Mouse (Mus musculus) spleen, postnatal 36 days (tissue): ENCODE results near the gene 1700013F07Rik.
"Not testable (repeated sequence)": the region's sequence is repeated elsewhere in the genome, so short reads cannot be mapped to it uniquely, and the experiment has no call there.

ENCODE experiments used
- DNase-seq, 2 experiments: peaks; one replicate each; pipeline ENCODE4 v3.0.0; 2022; ENCODE audit warnings: low spot score in 2 of 2, mixed read lengths in 1 of 2

1700013F07Rik gene

GRCm38 (mm10) chr3:108533951-108534350, at the start of gene 1700013F07Rik:
Gene 1700013F07Rik (plus strand): TSS chr3:108534150.
- no peak for DNase-seq

GRCm38 (mm10) chr3:108484749-108485148, 49.2 kb upstream of the 1700013F07Rik start:
- DNase-seq = no peak

- no peak for DNase-seq
These were observed 44.0 kb upstream of the 1700013F07Rik start for GRCm38 (mm10) chr3:108489968-108490367.

GRCm38 (mm10) chr3:108494861-108495474, 39.0 kb upstream of the 1700013F07Rik start:
- no peak for DNase-seq

GRCm38 (mm10) chr3:108495486-108495885, 38.5 kb upstream of the 1700013F07Rik start:
- no peak for DNase-seq

GRCm38 (mm10) chr3:108497602-108498001, 36.3 kb upstream of the 1700013F07Rik start:
- no peak for DNase-seq

- no peak for DNase-seq
These were observed 34.1 kb upstream of the 1700013F07Rik start for GRCm38 (mm10) chr3:108499826-108500225.

GRCm38 (mm10) chr3:108501411-108501810, 32.5 kb upstream of the 1700013F07Rik start:
- not testable (repeated sequence) for DNase-seq

GRCm38 (mm10) chr3:108503908-108504307, 30.0 kb upstream of the 1700013F07Rik start:
- no peak for DNase-seq

- DNase-seq = peak; percentile 24 to 52
These were observed 25.0 kb upstream of the 1700013F07Rik start for GRCm38 (mm10) chr3:108508745-108509474.

GRCm38 (mm10) chr3:108510156-108510555, 23.8 kb upstream of the 1700013F07Rik start:
- no peak for DNase-seq

GRCm38 (mm10) chr3:108510716-108511483, 23.1 kb upstream of the 1700013F07Rik start:
- DNase-seq = no peak

- no peak for DNase-seq
These were observed 20.5 kb upstream of the 1700013F07Rik start for GRCm38 (mm10) chr3:108513465-108513864.

- no peak for DNase-seq
These were observed 15.7 kb upstream of the 1700013F07Rik start for GRCm38 (mm10) chr3:108518276-108518675.

GRCm38 (mm10) chr3:108523415-108523814, 10.5 kb upstream of the 1700013F07Rik start:
- DNase-seq = no peak

- no peak for DNase-seq
These were observed 5.5 kb upstream of the 1700013F07Rik start for GRCm38 (mm10) chr3:108528489-108528888.

- no peak for DNase-seq
These were observed 650 bp upstream of the 1700013F07Rik start for GRCm38 (mm10) chr3:108533114-108533885.

GRCm38 (mm10) chr3:108535896-108536516, 2.1 kb downstream of the 1700013F07Rik start:
- no peak for DNase-seq

- DNase-seq = peak in 1 of 2 experiments; percentile 36
These were observed 2.7 kb downstream of the 1700013F07Rik start, which contains the start of gene 5330417C22Rik for GRCm38 (mm10) chr3:108536517-108537260. Gene 5330417C22Rik (minus strand): TSS chr3:108536536.

- peak; percentile 56 to 73 for DNase-seq
These were observed 3.4 kb downstream of the 1700013F07Rik start for GRCm38 (mm10) chr3:108537303-108537702.
